Mouse (Mus musculus) stomach, embryonic 15.5 days (tissue): ENCODE results near the gene Il11ra2. TPM values are rescaled to one million over a fixed set of nuclear protein-coding genes. Genes with fewer than 3 reads are reported as not detected.
"Not testable (repeated sequence)": the region's sequence is repeated elsewhere in the genome, so short reads cannot be mapped to it uniquely, and the experiment has no call there.

Experiments
- ATAC-seq: fragments of 200-750 bp; cut with Nextera tagmentation; 2 replicates; pipeline ENCODE4 v1.8.0; 2017; ENCODE audit warnings: low read depth, moderate number of reproducible peaks, moderate TSS enrichment; ENCODE audit not compliant: insufficient read depth, low FRiP score
- H3K27ac ChIP-seq: fragments of 300-500 bp; sonication (generic); 2 replicates; pipeline ENCODE4 v1.5.1; 2015; ENCODE audit warnings: mild to moderate bottlenecking, inconsistent platforms
- H3K27me3 ChIP-seq: fragments of 300-500 bp; sonication (generic); replicated peaks from 2 replicates; pipeline ENCODE4 v1.6.1; 2015; ENCODE audit warnings: inconsistent platforms
- H3K36me3 ChIP-seq: fragments of 300-500 bp; sonication (generic); 2 replicates; pipeline ENCODE4 v1.6.1; 2015; ENCODE audit warnings: inconsistent platforms
- H3K4me1 ChIP-seq: fragments of 300-500 bp; sonication (generic); 2 replicates; pipeline ENCODE4 v1.6.1; 2015; ENCODE audit warnings: inconsistent platforms
- H3K4me2 ChIP-seq: fragments of 300-500 bp; sonication (generic); 2 replicates; pipeline ENCODE4 v1.6.1; 2015; ENCODE audit warnings: mild to moderate bottlenecking, inconsistent platforms
- H3K4me3 ChIP-seq: fragments of 300-500 bp; sonication (generic); replicated peaks from 2 replicates; pipeline ENCODE4 v1.5.1; 2015; ENCODE audit warnings: inconsistent platforms
- H3K9ac ChIP-seq: fragments of 300-500 bp; sonication (generic); 2 replicates; pipeline ENCODE4 v1.6.1; 2015; ENCODE audit warnings: inconsistent platforms
- H3K9me3 ChIP-seq: fragments of 300-500 bp; sonication (generic); 2 replicates; pipeline ENCODE4 v1.6.1; 2016; ENCODE audit warnings: inconsistent platforms
- WGBS: fragments of 180-500 bp; shearing (Covaris S2); methylation state at CpG from one replicate; pipeline ENCODE4 v1.1.7; 2015; 5-methylcytosine and 5-hydroxymethylcytosine counted together
- polyA plus RNA-seq: library from polyadenylated mRNA; unstranded; fragments of >200 nt; fragmentation: Nextera tagmentation; extraction: Ambion mirVana; gene quantifications from 2 replicates; pipeline ENCODE4 v1.2.1, GENCODE M21; 2015

Gene Il11ra2
- polyA plus RNA-seq = not detected in 2 replicates

- no CpG with 5 or more reads among the region's 3 CpGs for WGBS
Measured at GRCm38 (mm10) chr4:42661793-42662192, at the start of gene Il11ra2. Il11ra2 (minus strand) TSS chr4:42661893.

DNA sequence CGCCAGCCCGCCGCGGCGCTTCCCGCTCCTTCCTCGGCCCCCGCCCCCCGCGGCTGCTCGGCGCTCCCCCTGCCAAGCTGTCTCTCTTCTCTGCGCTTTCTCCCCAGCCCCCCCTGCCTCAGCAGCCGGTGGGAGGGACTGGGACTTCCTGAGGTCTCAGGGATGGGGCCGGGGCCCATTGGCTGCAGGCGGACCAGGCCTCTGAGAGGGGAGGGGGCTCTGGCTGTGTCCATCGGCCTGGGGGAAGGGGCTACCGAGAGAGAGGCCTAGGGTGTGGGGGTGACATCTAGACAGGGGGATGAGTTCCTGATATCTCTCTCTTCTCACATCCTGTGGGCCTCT, 20.5 kb upstream of the Il11ra2 start:
- H3K36me3 ChIP-seq, H3K27ac ChIP-seq, H3K9me3 ChIP-seq, H3K4me1 ChIP-seq, H3K9ac ChIP-seq, H3K4me3 ChIP-seq, H3K27me3 ChIP-seq, ATAC-seq, H3K4me2 ChIP-seq: not testable (repeated sequence)
- no CpG with 5 or more reads among the region's 18 CpGs for WGBS

More at GRCm38 (mm10) chr4:42661793-42662192, at the start of gene Il11ra2:
- not testable (repeated sequence) for H3K4me3 ChIP-seq, H3K4me1 ChIP-seq, H3K9me3 ChIP-seq, H3K9ac ChIP-seq, H3K36me3 ChIP-seq, ATAC-seq, H3K27ac ChIP-seq, H3K4me2 ChIP-seq, H3K27me3 ChIP-seq

DNA sequence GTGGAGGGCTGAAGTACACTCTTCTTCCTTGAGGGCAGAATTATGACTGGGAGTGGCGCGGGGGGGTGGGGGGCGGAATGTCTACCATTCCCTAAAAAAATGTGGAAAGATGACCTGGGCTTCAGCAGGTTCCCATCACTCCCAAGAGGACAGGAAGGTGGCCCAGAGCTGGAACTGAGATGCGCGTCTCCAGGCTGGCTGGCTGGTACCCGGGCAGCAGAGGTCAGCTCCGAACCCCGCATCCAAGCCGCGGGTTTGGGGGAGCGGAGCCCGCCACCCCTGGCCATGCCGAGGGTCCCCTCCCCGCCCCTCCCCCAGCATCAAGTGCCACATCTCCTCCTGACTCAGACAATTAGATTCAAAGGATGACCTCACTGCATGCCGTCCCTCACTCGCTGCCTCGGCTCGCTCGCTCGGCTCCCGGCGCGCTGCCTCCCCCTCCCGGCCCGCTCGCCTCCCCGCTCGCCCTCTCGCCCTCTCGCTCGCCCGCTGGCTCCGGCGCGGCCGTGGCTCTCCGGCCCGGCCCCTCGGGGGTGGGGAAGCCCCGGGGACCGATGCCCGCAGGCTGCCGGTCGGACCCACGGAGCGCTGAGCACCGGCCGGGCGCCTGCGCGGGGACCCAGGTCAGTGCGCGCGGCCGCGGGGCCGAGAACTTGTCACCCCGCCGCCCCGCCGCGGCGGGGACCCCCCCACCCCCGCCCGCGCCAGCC, 19.9 kb upstream of the Il11ra2 start:
- H3K4me3 ChIP-seq, H3K27me3 ChIP-seq, H3K4me2 ChIP-seq, H3K36me3 ChIP-seq, ATAC-seq, H3K27ac ChIP-seq, H3K4me1 ChIP-seq, H3K9ac ChIP-seq, H3K9me3 ChIP-seq: not testable (repeated sequence)
- WGBS = no CpG with 5 or more reads among the region's 66 CpGs

DNA sequence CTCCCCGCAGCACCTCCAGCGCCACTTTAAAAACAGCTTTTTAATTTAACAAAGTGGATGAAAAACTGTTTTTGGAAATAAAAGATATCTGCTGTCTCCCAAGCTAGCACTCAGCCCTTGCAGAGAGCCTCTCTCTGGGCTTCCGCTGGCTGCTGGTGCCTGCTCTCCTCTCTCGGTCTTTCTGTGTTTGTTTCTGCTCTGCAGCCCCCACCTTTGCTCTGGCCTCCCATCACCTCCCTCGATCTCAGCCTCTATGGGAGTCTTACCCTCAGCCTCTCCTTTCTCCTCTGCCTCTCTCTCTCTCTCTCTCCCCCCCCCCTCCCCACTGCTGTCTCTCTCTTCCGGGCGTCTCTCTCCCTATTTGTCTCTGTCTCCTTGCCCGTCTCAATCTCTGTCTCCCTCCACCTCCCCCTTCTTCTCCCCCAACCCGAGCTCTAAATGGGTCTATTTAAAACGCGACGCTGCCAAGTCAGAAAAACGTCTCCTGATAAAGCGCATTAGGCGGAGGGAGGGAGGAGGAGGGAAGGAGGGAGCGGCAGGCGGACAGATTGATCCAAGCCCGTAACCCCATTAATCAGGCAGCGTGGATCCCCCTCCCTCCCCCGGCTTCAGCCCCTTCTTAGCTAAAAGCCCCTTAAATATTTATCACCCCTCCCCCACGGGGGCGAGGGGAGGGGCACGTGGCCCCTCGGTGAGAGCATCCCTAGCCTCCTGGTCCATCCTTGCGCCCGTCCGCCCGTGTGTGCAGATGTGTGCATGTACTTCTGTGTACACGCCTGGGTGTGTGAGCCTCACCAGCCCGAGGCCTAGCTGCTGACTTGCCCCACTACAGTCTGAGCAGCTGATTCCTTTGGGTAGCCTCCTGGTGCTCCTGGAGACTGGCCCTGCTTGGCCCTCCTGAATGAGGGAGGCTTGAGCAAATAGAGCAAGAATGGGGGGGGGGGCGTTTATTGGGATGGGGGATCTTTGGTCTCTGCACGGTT, 19.0 kb upstream of the Il11ra2 start:
- no CpG with 5 or more reads among the region's 32 CpGs for WGBS
- not testable (repeated sequence) for H3K9me3 ChIP-seq, ATAC-seq, H3K4me2 ChIP-seq, H3K4me3 ChIP-seq, H3K27ac ChIP-seq, H3K36me3 ChIP-seq, H3K9ac ChIP-seq, H3K4me1 ChIP-seq, H3K27me3 ChIP-seq

DNA sequence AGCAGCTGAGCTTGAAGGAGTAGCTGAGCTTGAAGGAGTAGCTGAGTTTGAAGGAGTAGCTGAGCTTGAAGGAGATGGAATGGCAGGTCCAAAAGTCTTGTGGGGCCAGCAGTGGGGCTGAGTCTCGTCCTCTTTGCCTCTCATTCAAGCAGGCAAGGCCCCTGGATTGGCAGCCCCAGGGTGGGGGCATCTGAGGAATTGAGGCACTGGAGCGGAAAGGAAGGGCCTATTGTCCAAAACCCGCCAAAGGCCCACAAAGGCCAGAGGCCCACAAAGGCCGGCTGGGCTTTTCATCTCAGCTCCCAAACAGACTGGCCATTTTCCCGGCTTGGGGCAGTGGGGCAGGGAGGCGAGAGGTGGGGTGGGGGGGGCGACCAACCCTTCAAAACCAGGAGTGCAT, 17.7 kb upstream of the Il11ra2 start:
- not testable (repeated sequence) for ATAC-seq, H3K27me3 ChIP-seq
- no CpG with 5 or more reads among the region's 7 CpGs for WGBS

DNA sequence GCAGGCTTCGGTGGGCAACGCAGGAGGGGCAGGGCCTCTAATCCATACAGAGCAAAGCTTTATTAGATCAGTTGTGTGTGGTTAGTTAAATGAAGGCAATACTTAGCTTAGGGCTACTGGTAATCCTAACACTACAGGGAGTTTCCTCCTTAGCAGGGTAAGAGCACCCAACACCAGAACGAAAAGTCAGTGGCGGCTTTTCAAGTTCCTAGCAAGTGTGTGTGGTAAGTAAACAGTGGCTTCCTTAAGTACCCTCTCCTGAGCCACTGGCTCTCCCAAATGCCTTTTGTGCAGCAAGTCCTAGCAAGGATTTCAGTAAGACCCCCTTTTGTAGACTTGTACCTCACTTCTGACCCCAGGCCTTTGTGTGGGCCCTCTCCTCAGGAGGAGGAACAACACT, 13.7 kb upstream of the Il11ra2 start:
- not testable (repeated sequence) for H3K4me1 ChIP-seq, H3K36me3 ChIP-seq, H3K27ac ChIP-seq, H3K9me3 ChIP-seq, H3K4me3 ChIP-seq, ATAC-seq, H3K9ac ChIP-seq, H3K27me3 ChIP-seq, H3K4me2 ChIP-seq
- WGBS = no CpG with 5 or more reads among the region's 4 CpGs

More for the DNA sequence above, 17.7 kb upstream of the Il11ra2 start:
- H3K9me3 ChIP-seq, H3K36me3 ChIP-seq, H3K4me3 ChIP-seq, H3K4me2 ChIP-seq, H3K4me1 ChIP-seq, H3K9ac ChIP-seq, H3K27ac ChIP-seq: not testable (repeated sequence)

GRCm38 (mm10) chr4:42654951-42655350, 6.7 kb downstream of the Il11ra2 start, which contains the start of gene Ccl27b:
Ccl27b (plus strand) TSS chr4:42655251.
- no CpG with 5 or more reads among the region's 9 CpGs for WGBS
- not testable (repeated sequence) for H3K9me3 ChIP-seq, H3K4me1 ChIP-seq, H3K27me3 ChIP-seq, H3K4me2 ChIP-seq, ATAC-seq, H3K9ac ChIP-seq, H3K27ac ChIP-seq, H3K4me3 ChIP-seq, H3K36me3 ChIP-seq

GRCm38 (mm10) chr4:42629419-42629818, 32.3 kb downstream of the Il11ra2 start, which contains the start of gene Gm2564:
Gm2564 (plus strand) TSS chr4:42629719.
- not testable (repeated sequence) for H3K9me3 ChIP-seq, H3K4me2 ChIP-seq, H3K9ac ChIP-seq, H3K27me3 ChIP-seq, H3K27ac ChIP-seq, H3K4me1 ChIP-seq, H3K36me3 ChIP-seq, ATAC-seq, H3K4me3 ChIP-seq
- no CpG with 5 or more reads among the region's 8 CpGs for WGBS

GRCm38 (mm10) chr4:42611895-42612294, 49.8 kb downstream of the Il11ra2 start, which contains the start of gene Gm10591:
Gm10591 (plus strand) TSS chr4:42612195.
- WGBS = no CpG with 5 or more reads among the region's 5 CpGs
- not testable (repeated sequence) for ATAC-seq

More at GRCm38 (mm10) chr4:42611895-42612294, 49.8 kb downstream of the Il11ra2 start, which contains the start of gene Gm10591:
- H3K4me1 ChIP-seq, H3K9me3 ChIP-seq, H3K9ac ChIP-seq, H3K36me3 ChIP-seq, H3K27ac ChIP-seq, H3K27me3 ChIP-seq, H3K4me2 ChIP-seq, H3K4me3 ChIP-seq: not testable (repeated sequence)

Other genes starting within 250 kb of the Il11ra2 start
- gene Gm21586, start 222.5 kb downstream of the Il11ra2 start, polyA plus RNA-seq = not detected in 2 replicates
- gene Gm2163, start 195.1 kb downstream of the Il11ra2 start, polyA plus RNA-seq = 0.06 and 0.08 TPM in 2 replicates
- not detected in 2 replicates for gene Fam205a2, start 133.7 kb downstream of the Il11ra2 start, polyA plus RNA-seq
- gene Gm10591, start 49.7 kb downstream of the Il11ra2 start, polyA plus RNA-seq = not detected in 2 replicates
- 0.37 and 0.58 TPM in 2 replicates for gene Gm2564, start 32.2 kb downstream of the Il11ra2 start, polyA plus RNA-seq
- gene Ccl27b, start 6.6 kb downstream of the Il11ra2 start, polyA plus RNA-seq = not detected in 2 replicates
- gene 4930578G10Rik, start 73.7 kb upstream of the Il11ra2 start, polyA plus RNA-seq = not detected in 2 replicates
- 0.45 TPM in 1 of 2 replicates, not detected in the other for gene Ccl19, start 94.7 kb upstream of the Il11ra2 start, polyA plus RNA-seq
- gene Ccl21a, start 112.1 kb upstream of the Il11ra2 start, polyA plus RNA-seq = 41.8 and 47.0 TPM in 2 replicates
- gene Fam205a1, start 192.0 kb upstream of the Il11ra2 start, polyA plus RNA-seq = not detected in 2 replicates
- 0.12 TPM in 1 of 2 replicates, not detected in the other for gene Gm12394, start 194.9 kb upstream of the Il11ra2 start, polyA plus RNA-seq
- 0.24 and 0.42 TPM in 2 replicates for gene Fam205c, start 212.3 kb upstream of the Il11ra2 start, polyA plus RNA-seq